Mouse (Mus musculus) midbrain, postnatal 0 days (tissue): ENCODE results near the gene Tmeff1. TPM values are rescaled to one million over a fixed set of nuclear protein-coding genes. Genes with fewer than 3 reads are reported as not detected.
A peak's percentile ranks its signal among the peaks of the same experiment; 100 is the strongest.

Source experiments
- ATAC-seq: fragments of 200-750 bp; cut with Nextera tagmentation; 2 replicates; pipeline ENCODE4 v1.8.0; 2017; ENCODE audit warnings: moderate number of reproducible peaks, mild to moderate bottlenecking, moderate TSS enrichment, moderate library complexity; ENCODE audit not compliant: low FRiP score
- DNase-seq: peaks from one replicate; pipeline ENCODE4 v3.0.0-alpha.2; 2015; ENCODE audit warnings: low spot score
- H3K27ac ChIP-seq: fragments of 300-500 bp; sonication (generic); 2 replicates; pipeline ENCODE4 v1.5.1; 2014; ENCODE audit warnings: low read depth, mild to moderate bottlenecking, low read length, mixed read lengths
- H3K27me3 ChIP-seq: fragments of 300-500 bp; sonication (generic); 2 replicates; pipeline ENCODE4 v1.6.1; 2014; ENCODE audit warnings: low read length, control low read depth, mixed read lengths; ENCODE audit not compliant: insufficient read depth
- H3K36me3 ChIP-seq: fragments of 300-500 bp; sonication (generic); 2 replicates; pipeline ENCODE4 v1.6.1; 2014; ENCODE audit warnings: low read length, control low read depth, mixed read lengths; ENCODE audit not compliant: insufficient read depth
- H3K4me1 ChIP-seq: fragments of 300-500 bp; sonication (generic); 2 replicates; pipeline ENCODE4 v1.6.1; 2014; ENCODE audit warnings: mild to moderate bottlenecking, control low read depth, antibody characterized with exemption, low read length, mixed read lengths; ENCODE audit not compliant: insufficient read depth
- H3K4me2 ChIP-seq: fragments of 300-500 bp; sonication (generic); 2 replicates; pipeline ENCODE4 v1.6.1; 2014; ENCODE audit warnings: low read depth, mild to moderate bottlenecking, low read length, mixed read lengths; ENCODE audit not compliant: poor library complexity, severe bottlenecking
- H3K4me3 ChIP-seq: fragments of 300-500 bp; sonication (generic); 2 replicates; pipeline ENCODE4 v1.5.1; 2014; ENCODE audit warnings: low read depth, mild to moderate bottlenecking, low read length, moderate library complexity
- H3K9ac ChIP-seq: fragments of 300-500 bp; sonication (generic); replicated peaks from 2 replicates; pipeline ENCODE4 v1.6.1; 2014; ENCODE audit warnings: mild to moderate bottlenecking, low read length, moderate library complexity, mixed read lengths; ENCODE audit not compliant: poor library complexity, severe bottlenecking
- H3K9me3 ChIP-seq: fragments of 300-500 bp; sonication (generic); 2 replicates; pipeline ENCODE4 v1.6.1; 2016; ENCODE audit warnings: low read length, control low read depth
- CTCF ChIP-seq: IDR thresholded peaks from 2 replicates; pipeline ENCODE4 v1.5.1; 2016; ENCODE audit warnings: antibody characterized with exemption, mild to moderate bottlenecking
- WGBS: fragments of 180-500 bp; shearing (Covaris S2); extraction: QIAGEN DNeasy Blood & Tissue Kit; methylation state at CpG from one replicate; pipeline ENCODE4 v1.1.7; 2014; 5-methylcytosine and 5-hydroxymethylcytosine counted together
- polyA plus RNA-seq: library from polyadenylated mRNA; unstranded; fragments of >200 nt; fragmentation: Nextera tagmentation; extraction: Ambion mirVana; gene quantifications from 2 replicates; pipeline ENCODE4 v1.2.1, GENCODE M21; 2015
- total RNA-seq: library from RNA; depleted of rRNA; stranded (reverse); fragments of >200 nt; gene quantifications from 2 replicates; pipeline ENCODE4 v1.2.3, GENCODE M21; 2014

The Tmeff1 gene
- total and polyA plus RNA-seq, 2 experiments from 2014 or later = 228 to 320 TPM

DNA sequence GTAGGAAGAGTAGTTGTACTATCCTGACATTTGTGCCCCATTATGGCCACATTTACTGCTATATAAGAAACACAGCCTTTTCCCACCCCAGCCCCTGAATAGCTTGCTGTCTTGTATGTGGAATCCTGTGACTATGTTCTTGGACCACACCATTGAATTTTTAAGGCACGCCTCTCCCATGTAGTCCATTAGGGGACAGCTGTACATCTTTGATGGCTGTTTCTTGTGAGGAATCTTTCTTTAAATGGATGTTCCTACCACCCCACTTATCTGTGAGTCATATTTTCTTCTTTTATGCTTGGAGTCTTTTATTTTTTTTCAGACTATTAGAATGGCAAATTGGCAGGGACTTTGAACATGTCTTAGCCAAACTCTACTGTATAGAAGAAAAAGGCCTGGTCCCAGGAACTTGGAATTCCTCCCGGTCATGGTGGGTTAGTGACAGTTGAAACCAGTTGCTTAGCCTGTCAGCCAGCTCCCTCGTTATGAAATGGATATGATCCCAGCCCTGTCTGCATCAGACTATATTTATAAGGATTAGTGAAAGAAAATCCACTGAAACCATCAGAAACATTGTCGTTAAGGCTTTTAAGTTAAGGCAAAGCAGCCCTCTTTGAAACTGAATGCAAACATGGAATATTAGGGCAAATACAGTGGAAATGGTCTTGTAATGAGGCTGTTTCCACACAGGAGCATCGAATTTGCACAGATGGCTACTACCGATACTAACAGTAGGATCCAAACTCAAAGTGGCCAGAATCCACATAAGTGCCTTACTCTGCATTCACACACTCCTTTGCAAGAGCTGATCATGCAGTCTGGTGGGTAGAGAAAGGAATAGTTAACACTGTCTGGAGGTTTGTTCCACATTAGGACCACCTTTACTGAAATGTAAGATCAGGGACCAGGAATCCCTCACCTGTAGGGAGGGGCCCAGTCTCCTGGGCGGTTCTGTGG lies 75.9 kb downstream of the Tmeff1 start:
- H3K4me3 ChIP-seq = no peak overlapping the region
- peak; percentile 52 for DNase-seq
- H3K27ac ChIP-seq = no peak overlapping the region
- TF ChIP-seq CTCF = no peak
- H3K4me1 ChIP-seq = no peaks in the 10 kb centered on the region
- no peaks in the 10 kb centered on the region for H3K27me3 ChIP-seq
- no peak overlapping the region for H3K9ac ChIP-seq
- WGBS = 82% methylated on average over 7 of the region's 7 CpGs
- no peak for ATAC-seq
- H3K4me2 ChIP-seq = no peak overlapping the region
- peaks cover 33% of the 10 kb centered on the region for H3K36me3 ChIP-seq
- H3K9me3 ChIP-seq = no peaks in the 10 kb centered on the region

- H3K27me3 ChIP-seq = no peaks in the 10 kb centered on the region
- H3K9me3 ChIP-seq = no peaks in the 10 kb centered on the region
- no peak within 1 kb of the TSS for H3K4me2 ChIP-seq
- no peak within 1 kb of the TSS for H3K4me3 ChIP-seq
- ATAC-seq (no peak), DNase-seq (no peak)
- no peaks in the 10 kb centered on the region for H3K4me1 ChIP-seq
- WGBS = 89% methylated on average over 10 of the region's 10 CpGs
- no peak for TF ChIP-seq CTCF
- no peak within 1 kb of the TSS for H3K9ac ChIP-seq
- no peak within 1 kb of the TSS for H3K27ac ChIP-seq
- peaks cover 25% of the 10 kb centered on the region for H3K36me3 ChIP-seq
Measured at GRCm38 (mm10) chr4:48663271-48663670, 78.3 kb downstream of the Tmeff1 start, which contains the start of gene Cavin4. Gene Cavin4 (plus strand): TSS chr4:48663514.

DNA sequence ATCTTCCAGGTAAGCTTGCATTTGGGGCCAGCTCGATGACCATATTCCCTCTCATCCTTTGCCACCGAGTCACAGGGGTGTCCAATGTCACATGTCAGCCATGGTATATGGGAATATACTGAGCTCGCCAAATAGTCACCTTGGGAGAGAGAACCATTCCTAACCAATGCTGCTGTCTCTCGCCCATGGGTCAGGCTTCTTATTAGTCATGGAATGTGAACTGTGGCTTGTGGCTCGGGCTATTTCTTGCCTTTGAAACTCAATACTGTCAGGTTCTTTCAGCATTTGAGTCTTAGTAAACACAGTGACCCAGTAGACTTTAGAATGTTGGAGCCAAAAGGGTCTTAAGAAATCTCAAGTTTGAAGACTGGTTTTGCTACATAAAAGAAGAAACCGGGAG lies 79.0 kb downstream of the Tmeff1 start:
- no peak for DNase-seq
- H3K36me3 ChIP-seq = peaks cover 19% of the 10 kb centered on the region; the same call in 1 of the 2 replicates
- no peaks in the 10 kb centered on the region for H3K27me3 ChIP-seq
- no peak for TF ChIP-seq CTCF
- no peak for ATAC-seq
- H3K4me3 ChIP-seq = no peak overlapping the region
- H3K4me1 ChIP-seq = no peaks in the 10 kb centered on the region
- H3K27ac ChIP-seq = no peak overlapping the region
- no peak overlapping the region for H3K4me2 ChIP-seq
- no peaks in the 10 kb centered on the region for H3K9me3 ChIP-seq
- WGBS = 98% methylated on average over 6 of the region's 6 CpGs
- H3K9ac ChIP-seq = no peak overlapping the region

DNA sequence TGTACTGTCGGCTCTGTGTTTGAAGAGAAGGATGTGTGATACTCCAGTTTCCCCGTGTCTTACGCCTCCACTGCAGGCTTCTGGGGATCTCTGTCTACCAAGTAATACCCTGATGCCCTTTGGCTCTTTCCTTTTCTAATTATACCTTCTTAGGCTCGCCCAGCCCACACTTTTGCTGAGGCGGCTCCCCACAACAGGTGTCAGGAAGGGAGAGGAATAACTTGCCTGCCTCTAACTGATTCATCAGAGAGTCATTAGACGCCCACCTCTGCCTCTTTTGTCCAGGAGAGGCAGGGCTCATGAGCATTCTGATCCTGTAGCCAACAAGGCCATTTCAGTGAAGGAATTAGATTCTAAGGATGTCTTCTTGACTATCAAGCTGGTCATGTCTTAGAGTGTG lies 82.3 kb downstream of the Tmeff1 start:
- Histone ChIP-seq H3K27me3 (no peaks in the 10 kb centered on the region), H3K4me3 (no peak overlapping the region), H3K27ac (no peak overlapping the region), H3K9me3 (no peaks in the 10 kb centered on the region), H3K9ac (no peak overlapping the region), H3K4me1 (no peaks in the 10 kb centered on the region), H3K4me2 (no peak overlapping the region), H3K36me3 (peaks cover 28% of the 10 kb centered on the region)
- no peak for ATAC-seq
- DNase-seq = no peak
- TF ChIP-seq CTCF = no peak
- WGBS = 88% methylated on average over 6 of the region's 6 CpGs

- WGBS = 89% methylated on average over 5 of the region's 5 CpGs
Measured at GRCm38 (mm10) chr4:48672915-48673314, 87.9 kb downstream of the Tmeff1 start.

DNA sequence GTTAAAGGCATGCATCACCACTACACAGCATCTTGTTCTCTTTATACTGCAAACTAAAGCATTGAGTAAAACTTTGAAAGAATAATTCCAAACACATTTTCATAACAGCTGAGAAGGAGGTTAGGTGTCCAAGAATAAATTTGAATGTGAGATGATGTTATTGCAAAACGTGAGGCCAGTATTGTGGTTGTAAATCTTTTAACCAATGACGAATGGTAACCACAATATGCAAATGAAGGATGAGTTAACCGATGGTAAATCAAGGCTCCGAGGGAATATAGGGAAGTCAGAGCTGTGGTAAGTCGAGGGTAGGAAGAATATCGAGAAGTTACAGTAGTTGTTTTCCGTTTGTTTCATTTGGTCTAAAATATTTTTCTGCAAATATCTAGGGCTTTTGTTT lies 89.4 kb downstream of the Tmeff1 start:
- H3K27me3 ChIP-seq = no peaks in the 10 kb centered on the region
- no peak overlapping the region for H3K27ac ChIP-seq
- H3K4me3 ChIP-seq = no peak overlapping the region
- H3K4me2 ChIP-seq = no peak overlapping the region
- no peaks in the 10 kb centered on the region for H3K9me3 ChIP-seq
- WGBS = 92% methylated on average over 7 of the region's 7 CpGs
- no peak for TF ChIP-seq CTCF
- ATAC-seq (no peak), DNase-seq (no peak)
- peaks cover 28% of the 10 kb centered on the region for H3K36me3 ChIP-seq
- H3K4me1 ChIP-seq = no peaks in the 10 kb centered on the region
- no peak overlapping the region for H3K9ac ChIP-seq

More at GRCm38 (mm10) chr4:48672915-48673314, 87.9 kb downstream of the Tmeff1 start:
- no peaks in the 10 kb centered on the region for H3K27me3 ChIP-seq
- no peak overlapping the region for H3K9ac ChIP-seq
- H3K36me3 ChIP-seq = peaks cover 28% of the 10 kb centered on the region
- H3K27ac ChIP-seq = no peak overlapping the region
- no peak overlapping the region for H3K4me2 ChIP-seq
- ATAC-seq = no peak
- TF ChIP-seq CTCF = no peak
- H3K4me1 ChIP-seq = no peaks in the 10 kb centered on the region
- DNase-seq = no peak
- H3K4me3 ChIP-seq = no peak overlapping the region
- H3K9me3 ChIP-seq = no peaks in the 10 kb centered on the region
